Mouse (Mus musculus) Patski (cell line): ENCODE results near the gene Hacd4. TPM values are rescaled to one million over a fixed set of nuclear protein-coding genes. Genes with fewer than 3 reads are reported as not detected.

Experiments
- ATAC-seq: fragments of 100-300 bp; one replicate; pipeline ENCODE4 v1.8.0; 2021
- CTCF ChIA-PET: fragments of 350-600 bp; sonication (Branson Sonifier 250); formaldehyde crosslinking; loops from one replicate; lab custom pipeline; 2022; ENCODE audit warnings: inconsistent platforms; lab: Charles Lee
- POLR2A ChIA-PET: fragments of 350-600 bp; sonication (Branson Sonifier 250); formaldehyde crosslinking; loops from one replicate; lab custom pipeline; 2022; ENCODE audit warnings: antibody characterized with exemption, inconsistent platforms; lab: Charles Lee
- DNase-seq: peaks from one replicate; pipeline ENCODE4 v3.0.0-alpha.2; 2011; ENCODE audit warnings: low read depth, low spot score
- H3K27me3 ChIP-seq: fragments of 371-371 bp; one replicate; pipeline ENCODE4 v1.5.1; 2021
- CTCF ChIP-seq: fragments of 100-300 bp; IDR thresholded peaks from one replicate; pipeline ENCODE4 v1.5.1; 2021
- in situ Hi-C: fragments of 300-500 bp; cut with MboI; formaldehyde crosslinking; loops from 3 replicates; pipeline ENCODE4 v1.11.1; 2018; ENCODE audit warnings: low pct_unique_long_range_greater_than_20kb, mixed read lengths
- polyA plus RNA-seq: library from polyadenylated mRNA; unstranded; gene quantifications from one replicate; pipeline ENCODE4 v1.2.3, GENCODE M21; 2021

The Hacd4 gene
- 22.9 TPM for polyA plus RNA-seq

DNA sequence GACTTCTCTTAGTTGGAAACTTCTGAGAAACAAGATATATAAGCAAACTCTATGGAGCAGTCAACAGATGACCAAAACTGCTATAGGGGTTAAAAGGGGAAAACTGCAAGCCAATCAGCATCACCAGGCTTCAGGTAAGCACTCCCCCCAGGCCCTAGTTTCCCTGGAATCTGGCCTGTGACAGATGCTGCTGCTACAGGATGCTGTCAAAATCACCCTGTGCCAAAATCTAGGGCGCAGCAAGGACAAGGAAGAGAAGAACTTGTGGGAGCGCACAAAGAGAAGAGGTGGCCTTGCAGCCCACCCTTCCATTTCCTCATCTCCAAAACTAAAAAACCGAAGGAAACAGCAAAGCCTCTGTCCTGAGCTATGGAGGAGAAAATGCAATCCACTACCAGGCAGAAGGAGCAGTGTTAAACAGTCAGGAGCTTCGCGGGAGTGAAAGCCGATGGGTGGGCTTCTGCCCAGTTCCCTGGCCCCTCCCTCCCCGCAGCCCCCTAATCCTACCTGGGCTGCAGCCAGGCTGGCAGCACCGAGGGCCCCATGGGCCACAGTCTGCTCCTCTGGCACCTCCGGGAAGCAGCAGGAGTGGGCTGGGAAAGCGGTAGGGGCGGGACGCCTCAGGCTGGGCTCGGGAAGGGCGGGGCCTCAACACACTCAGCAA is at the start of gene Hacd4:
Hacd4 (minus strand) TSS at position 603 of the 664 bp plus-strand sequence.
- POLR2A ChIA-PET: interaction anchor here (0.5 to 1.1 kb wide), 3 partner anchors 34 to 62 kb away, joined by 3 read pairs; no protein-coding TSS in a partner anchor

DNA sequence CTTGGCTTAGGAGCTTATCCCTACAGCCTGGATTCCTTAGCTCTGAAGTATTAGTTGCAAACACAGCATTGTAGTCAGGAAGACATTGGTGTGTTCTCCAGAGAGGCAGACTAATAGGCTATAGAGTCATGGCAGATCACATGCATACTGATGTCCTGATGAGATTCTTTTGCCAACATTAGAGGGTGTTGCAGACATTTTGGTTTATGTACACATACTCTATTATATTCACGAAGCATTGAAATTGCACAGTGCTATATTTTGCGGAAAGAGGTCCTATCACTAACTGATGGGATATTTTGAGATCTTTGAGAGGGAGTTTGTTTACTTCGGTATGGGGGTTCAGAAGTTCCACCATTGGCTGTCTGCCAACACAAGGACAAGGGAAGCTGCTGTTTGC is 49.4 kb upstream of the Hacd4 start:
- no peaks in the 10 kb centered on the region for H3K27me3 ChIP-seq
- ChIA-PET CTCF (interaction anchor here (1.3 kb wide), 1 partner anchor 24 kb away, joined by 3 read pairs; no protein-coding TSS in a partner anchor), POLR2A (no interaction called here)
- TF ChIP-seq CTCF: no peak
- in situ Hi-C loops: no loop called here
- no peak for ATAC-seq
- no peak for DNase-seq

More for the DNA sequence above, at the start of gene Hacd4:
- ATAC-seq: peak; percentile 93
- in situ Hi-C loops: no loop called here
- CTCF ChIA-PET: interaction anchor here (0.9 to 1.4 kb wide), 3 partner anchors 39 to 76 kb away, joined by 3 to 4 read pairs (median 4); no protein-coding TSS in a partner anchor
- no peak for TF ChIP-seq CTCF
- H3K27me3 ChIP-seq: no peaks in the 10 kb centered on the region
- no peak for DNase-seq

DNA sequence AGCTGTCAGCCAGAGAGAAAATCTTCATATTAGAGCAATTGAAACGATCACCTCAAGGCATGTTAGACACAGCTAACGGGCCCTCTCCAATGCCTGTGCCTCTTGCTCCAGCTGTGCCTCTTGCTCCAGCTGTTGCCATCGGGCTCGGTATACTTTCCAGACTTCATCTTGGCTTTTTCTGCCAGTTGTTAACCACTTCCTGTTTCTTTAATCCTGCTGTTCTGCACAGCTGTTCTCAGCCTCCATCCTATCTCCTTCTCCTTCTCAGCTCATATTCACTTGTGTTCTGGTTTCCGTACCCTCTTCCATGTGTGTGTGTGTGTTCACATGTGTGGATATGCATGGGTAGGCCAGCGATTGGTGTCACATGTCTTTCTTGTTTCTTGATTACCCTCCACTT is 41.4 kb upstream of the Hacd4 start:
- DNase-seq: no peak
- ChIA-PET CTCF (interaction anchor here (1.0 to 1.5 kb wide), 2 partner anchors 13 to 34 kb away, joined by 3 read pairs; no protein-coding TSS in a partner anchor), POLR2A (no interaction called here)
- no peaks in the 10 kb centered on the region for H3K27me3 ChIP-seq
- in situ Hi-C loops: no loop called here
- no peak for ATAC-seq
- no peak for TF ChIP-seq CTCF

DNA sequence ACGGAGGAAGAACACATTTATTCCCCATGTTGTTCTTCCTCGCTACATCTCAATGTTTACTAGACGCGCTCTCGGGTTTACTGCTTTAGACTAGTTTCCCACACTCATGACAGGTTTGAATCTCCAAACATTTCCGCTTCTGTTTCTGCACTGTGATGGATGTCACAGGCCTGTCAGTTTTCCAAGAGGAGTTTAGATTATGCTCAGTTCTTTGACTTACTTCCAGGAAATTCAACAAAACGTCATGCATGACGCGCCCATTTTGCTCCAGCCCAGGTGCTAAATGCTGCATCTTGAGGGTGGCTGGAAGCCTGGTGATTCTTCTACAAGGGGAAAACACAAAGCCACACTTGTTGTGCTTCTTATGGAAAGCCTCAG is 40.1 kb upstream of the Hacd4 start:
- CTCF ChIA-PET: interaction anchor here (1.0 kb wide), 1 partner anchor 30 kb away, joined by 3 read pairs; no protein-coding TSS in a partner anchor
- H3K27me3 ChIP-seq: no peaks in the 10 kb centered on the region
- ATAC-seq (no peak), DNase-seq (no peak)
- POLR2A ChIA-PET: no interaction called here
- in situ Hi-C loops: no loop called here
- TF ChIP-seq CTCF: no peak

DNA sequence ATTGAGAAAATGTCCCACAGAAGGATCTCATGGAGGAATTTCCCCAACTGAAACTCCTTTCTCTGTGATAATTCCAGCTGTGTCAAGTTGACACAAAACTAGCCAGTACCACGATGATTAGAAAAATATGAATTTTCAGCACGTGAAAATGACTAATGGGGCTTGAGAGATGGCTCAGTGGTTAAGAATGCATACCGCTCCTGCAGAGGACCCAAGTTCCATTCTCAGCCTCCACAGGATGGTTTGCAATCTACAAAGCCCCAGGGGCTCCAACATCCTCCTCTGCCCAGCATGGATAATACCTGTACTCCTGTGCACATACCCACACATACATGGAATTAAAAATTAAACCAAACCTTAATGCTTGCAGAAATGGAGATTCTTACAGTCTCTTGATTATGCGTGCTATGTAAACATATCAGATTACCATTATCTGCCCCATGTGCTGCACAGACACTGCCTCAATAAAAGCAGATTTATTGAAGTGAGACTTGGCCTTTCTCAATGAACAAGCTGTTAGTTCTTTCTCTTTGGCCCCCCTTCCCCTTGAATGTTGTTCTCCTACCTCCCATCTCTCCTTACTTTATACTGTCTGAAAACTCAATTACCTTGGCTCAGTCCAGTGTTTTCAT is 39.6 kb upstream of the Hacd4 start:
- in situ Hi-C loops: no loop called here
- ChIA-PET POLR2A (no interaction called here), CTCF (interaction anchor here (0.8 to 1.8 kb wide), 4 partner anchors 12 to 39 kb away, joined by 3 to 6 read pairs (median 4); partner anchors contain the start of gene Hacd4)
- ATAC-seq (peak; percentile 52), DNase-seq (no peak)
- TF ChIP-seq CTCF: no peak
- H3K27me3 ChIP-seq: no peaks in the 10 kb centered on the region

DNA sequence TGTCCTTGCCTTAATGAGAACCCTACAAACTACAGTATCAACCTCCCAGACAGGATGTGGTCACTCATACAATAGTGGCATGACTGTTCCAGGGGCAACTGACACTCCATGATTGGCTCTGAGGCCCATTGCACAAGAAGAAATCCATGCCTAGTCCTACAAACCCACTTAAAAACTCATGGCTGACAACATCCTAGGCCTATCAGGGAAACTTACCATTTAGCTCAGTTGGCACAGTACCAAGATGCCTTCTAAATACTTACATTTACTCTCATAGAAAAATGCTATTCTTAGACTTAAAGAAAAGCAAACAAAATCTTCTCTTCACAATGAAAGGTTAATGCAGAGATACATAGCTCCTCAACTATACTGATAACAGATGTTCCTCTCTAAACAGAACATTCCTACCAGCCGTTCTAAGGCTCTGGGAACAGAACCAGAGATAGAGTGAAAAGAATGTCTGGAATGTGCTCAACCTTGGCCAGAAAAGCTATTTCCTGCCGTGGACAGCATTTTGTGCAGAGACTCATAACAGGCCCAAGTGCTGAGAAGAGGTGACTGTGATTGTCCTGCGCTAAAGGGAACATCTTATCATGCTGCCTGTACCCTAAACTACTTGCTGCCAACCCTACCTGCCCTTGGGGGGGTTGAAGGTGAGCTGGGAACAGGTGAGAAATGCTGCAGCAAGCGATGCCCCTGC is 37.9 kb upstream of the Hacd4 start:
- no peaks in the 10 kb centered on the region for H3K27me3 ChIP-seq
- ChIA-PET CTCF (interaction anchor here (1.0 to 1.8 kb wide), 4 partner anchors 11 to 106 kb away, joined by 3 to 6 read pairs (median 4); partner anchors contain the start of gene Ifnb1), POLR2A (interaction anchor here (0.7 kb wide), 1 partner anchor 12 kb away, joined by 5 read pairs; no protein-coding TSS in a partner anchor)
- ATAC-seq (peak; percentile 90), DNase-seq (no peak)
- no peak for TF ChIP-seq CTCF
- in situ Hi-C loops: no loop called here

DNA sequence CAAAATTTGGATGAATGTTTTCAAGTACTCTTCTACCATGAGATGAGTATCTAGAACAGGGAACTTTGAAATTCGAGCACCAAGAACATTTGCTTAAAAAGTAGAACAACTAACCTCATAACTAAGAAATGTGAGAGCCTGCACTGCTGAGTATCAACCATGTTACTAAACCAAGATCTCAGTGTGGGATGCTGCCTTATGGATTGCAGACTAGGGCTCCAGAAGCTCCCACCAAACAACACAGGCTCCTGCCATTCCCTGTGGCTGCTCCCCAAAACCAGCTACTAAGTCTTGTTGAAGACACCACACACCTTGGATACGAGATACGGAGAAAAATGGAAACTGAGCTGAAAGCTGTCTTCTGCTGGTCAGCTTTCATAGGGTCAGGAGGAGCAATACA is 37.4 kb upstream of the Hacd4 start:
- ATAC-seq (no peak), DNase-seq (no peak)
- in situ Hi-C loops: no loop called here
- H3K27me3 ChIP-seq: no peaks in the 10 kb centered on the region
- CTCF ChIA-PET: interaction anchor here (1.3 to 1.5 kb wide), 2 partner anchors 47 to 106 kb away, joined by 3 to 5 read pairs; partner anchors contain the start of gene Ifnb1
- TF ChIP-seq CTCF: no peak
- POLR2A ChIA-PET: interaction anchor here (0.7 kb wide), 1 partner anchor 12 kb away, joined by 5 read pairs; no protein-coding TSS in a partner anchor

DNA sequence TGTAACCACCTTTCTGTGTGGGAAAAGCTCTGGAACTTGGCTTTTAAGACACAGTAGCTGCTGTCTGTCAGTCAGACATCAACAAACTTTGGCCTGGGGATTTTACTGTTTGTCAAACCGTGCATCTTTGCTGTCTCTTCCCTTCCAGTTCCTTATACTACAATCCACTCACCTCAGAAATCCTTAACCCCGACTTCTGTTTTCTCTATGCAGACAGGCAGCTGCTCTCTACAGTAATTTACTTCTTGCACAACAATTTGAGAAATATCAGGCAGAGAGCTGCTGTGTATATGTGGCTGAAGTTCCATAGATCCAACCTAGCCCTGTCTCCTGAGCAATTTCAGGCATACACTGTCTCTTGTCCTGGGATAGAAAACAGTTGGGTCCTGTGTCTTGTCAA is 32.8 kb upstream of the Hacd4 start:
- ATAC-seq (no peak), DNase-seq (no peak)
- in situ Hi-C loops: no loop called here
- POLR2A ChIA-PET: no interaction called here
- CTCF ChIA-PET: interaction anchor here (0.7 kb wide), 1 partner anchor 42 kb away, joined by 4 read pairs; no protein-coding TSS in a partner anchor
- TF ChIP-seq CTCF: no peak
- no peaks in the 10 kb centered on the region for H3K27me3 ChIP-seq

DNA sequence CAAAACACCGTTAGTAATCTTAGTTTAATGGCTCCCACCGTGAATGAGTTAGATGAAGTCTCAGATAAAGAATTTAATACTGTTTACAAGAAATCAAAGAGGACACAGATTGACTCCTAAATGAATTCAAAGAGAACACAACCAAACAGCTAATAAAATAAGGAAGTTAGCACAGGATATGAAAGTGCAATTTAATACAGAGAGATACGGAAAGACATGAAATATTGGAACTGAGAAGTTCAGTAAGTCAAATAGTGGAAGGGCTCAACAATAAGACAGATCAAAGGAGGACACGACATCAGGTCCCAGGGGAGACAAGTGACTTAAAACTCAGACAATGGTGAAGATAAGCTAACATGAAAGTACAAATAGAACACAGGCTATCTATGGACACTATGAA is 25.8 kb upstream of the Hacd4 start:
- ATAC-seq (no peak), DNase-seq (no peak)
- no peak for TF ChIP-seq CTCF
- POLR2A ChIA-PET: interaction anchor here (1.0 kb wide), 1 partner anchor 12 kb away, joined by 5 read pairs; no protein-coding TSS in a partner anchor
- no peaks in the 10 kb centered on the region for H3K27me3 ChIP-seq
- CTCF ChIA-PET: no interaction called here
- in situ Hi-C loops: no loop called here
